Mouse (Mus musculus) forebrain, postnatal 0 days (tissue): ENCODE results near the gene Eps15. TPM values are rescaled to one million over a fixed set of nuclear protein-coding genes. Genes with fewer than 3 reads are reported as not detected.

Source experiments
- ATAC-seq: fragments of 200-750 bp; cut with Nextera tagmentation; 2 replicates; pipeline ENCODE4 v1.8.0; 2017; ENCODE audit warnings: mild to moderate bottlenecking, moderate library complexity
- DNase-seq: peaks from one replicate; pipeline ENCODE4 v3.0.0-alpha.2; 2015
- H3K27ac ChIP-seq: fragments of 300-500 bp; sonication (generic); 2 replicates; pipeline ENCODE4 v1.5.1; 2014; ENCODE audit warnings: low read depth, mild to moderate bottlenecking, antibody characterized with exemption, low read length, moderate library complexity, mixed read lengths
- H3K27me3 ChIP-seq: fragments of 300-500 bp; sonication (generic); 2 replicates; pipeline ENCODE4 v1.6.1; 2014; ENCODE audit warnings: mild to moderate bottlenecking, low read length, mixed read lengths; ENCODE audit not compliant: insufficient read depth
- H3K36me3 ChIP-seq: fragments of 300-500 bp; sonication (generic); 2 replicates; pipeline ENCODE4 v1.6.1; 2014; ENCODE audit warnings: mild to moderate bottlenecking, moderate library complexity; ENCODE audit not compliant: insufficient read depth
- H3K4me1 ChIP-seq: fragments of 300-500 bp; sonication (generic); 2 replicates; pipeline ENCODE4 v1.6.1; 2014; ENCODE audit warnings: antibody characterized with exemption; ENCODE audit not compliant: insufficient read depth
- H3K4me2 ChIP-seq: fragments of 300-500 bp; sonication (generic); 2 replicates; pipeline ENCODE4 v1.6.1; 2014; ENCODE audit warnings: low read depth, mild to moderate bottlenecking, moderate library complexity
- H3K4me3 ChIP-seq: fragments of 300-500 bp; sonication (generic); 2 replicates; pipeline ENCODE4 v1.5.1; 2014; ENCODE audit warnings: low read depth, low read length, mixed read lengths
- H3K9ac ChIP-seq: fragments of 300-500 bp; sonication (generic); 2 replicates; pipeline ENCODE4 v1.6.1; 2014; ENCODE audit warnings: mild to moderate bottlenecking
- H3K9me3 ChIP-seq: fragments of 300-500 bp; sonication (generic); 2 replicates; pipeline ENCODE4 v1.6.1; 2016; ENCODE audit warnings: low read length
- CTCF ChIP-seq: sonication (generic); IDR thresholded peaks from 2 replicates; pipeline ENCODE4 v1.5.1; 2016; ENCODE audit warnings: antibody characterized with exemption, control low read depth, low read depth
- WGBS: fragments of 180-500 bp; shearing (Covaris S2); extraction: QIAGEN DNeasy Blood & Tissue Kit; methylation state at CpG from one replicate; pipeline ENCODE4 v1.1.7; 2014; 5-methylcytosine and 5-hydroxymethylcytosine counted together
- polyA plus RNA-seq: library from polyadenylated mRNA; unstranded; fragments of >200 nt; fragmentation: Nextera tagmentation; extraction: Ambion mirVana; gene quantifications from 2 replicates; pipeline ENCODE4 v1.2.1, GENCODE M21; 2015
- total RNA-seq: library from RNA; depleted of rRNA; stranded (reverse); fragments of >200 nt; gene quantifications from 2 replicates; pipeline ENCODE4 v1.2.3, GENCODE M21; 2014

The Eps15 gene
- total and polyA plus RNA-seq, 2 experiments from 2014 or later: 42.6 to 108 TPM

GRCm38 (mm10) chr4:109343909-109344308, 63.8 kb downstream of the Eps15 start:
- Histone ChIP-seq H3K4me1 (no peaks in the 10 kb centered on the region), H3K4me3 (peak overlapping the region; percentile 54), H3K27me3 (no peaks in the 10 kb centered on the region), H3K36me3 (no peaks in the 10 kb centered on the region), H3K27ac (peak overlapping the region; percentile 64; the same call in 1 of the 2 replicates), H3K9ac (peak overlapping the region; percentile 51), H3K9me3 (no peaks in the 10 kb centered on the region), H3K4me2 (peak overlapping the region; percentile 50)
- peak; percentile 54 for DNase-seq
- peak; percentile 45 for ATAC-seq
- WGBS: 45% methylated on average over 5 of the region's 5 CpGs
- no peak for TF ChIP-seq CTCF

DNA sequence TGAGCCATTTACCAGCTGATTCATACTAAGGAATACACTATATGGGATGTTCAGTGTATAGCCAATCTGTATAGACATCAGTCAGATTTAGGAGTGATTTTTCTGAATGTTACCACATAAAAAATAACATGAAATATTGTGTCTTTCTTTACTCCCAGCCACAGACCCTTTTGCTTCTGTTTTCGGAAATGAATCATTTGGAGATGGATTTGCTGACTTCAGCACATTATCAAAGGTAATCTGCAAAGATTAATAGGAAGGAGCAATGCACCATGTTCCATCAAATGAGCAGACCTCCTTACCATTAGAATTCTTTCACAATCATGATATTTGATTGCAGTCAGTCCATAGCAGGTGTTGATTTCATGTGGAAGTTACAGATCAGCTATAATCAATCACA, 98.0 kb downstream of the Eps15 start:
- no peak overlapping the region for H3K9ac ChIP-seq
- TF ChIP-seq CTCF: no peak
- 100% methylated on average over 1 of the region's 1 CpGs for WGBS
- H3K4me1 ChIP-seq: no peaks in the 10 kb centered on the region
- H3K27ac ChIP-seq: no peak overlapping the region
- ATAC-seq (no peak), DNase-seq (no peak)
- H3K4me2 ChIP-seq: no peak overlapping the region
- no peak overlapping the region for H3K4me3 ChIP-seq
- H3K36me3 ChIP-seq: peaks cover 29% of the 10 kb centered on the region
- H3K27me3 ChIP-seq: no peaks in the 10 kb centered on the region
- H3K9me3 ChIP-seq: no peaks in the 10 kb centered on the region

- Histone ChIP-seq H3K36me3 (peaks cover 17% of the 10 kb centered on the region), H3K4me3 (no peak overlapping the region), H3K27me3 (no peaks in the 10 kb centered on the region), H3K9ac (no peak overlapping the region), H3K27ac (no peak overlapping the region), H3K9me3 (no peaks in the 10 kb centered on the region), H3K4me1 (no peaks in the 10 kb centered on the region), H3K4me2 (no peak overlapping the region)
- WGBS: 39% methylated on average over 2 of the region's 2 CpGs
- ATAC-seq (no peak), DNase-seq (no peak)
- TF ChIP-seq CTCF: no peak
Measured at GRCm38 (mm10) chr4:109382457-109382856, 102.4 kb downstream of the Eps15 start.

DNA sequence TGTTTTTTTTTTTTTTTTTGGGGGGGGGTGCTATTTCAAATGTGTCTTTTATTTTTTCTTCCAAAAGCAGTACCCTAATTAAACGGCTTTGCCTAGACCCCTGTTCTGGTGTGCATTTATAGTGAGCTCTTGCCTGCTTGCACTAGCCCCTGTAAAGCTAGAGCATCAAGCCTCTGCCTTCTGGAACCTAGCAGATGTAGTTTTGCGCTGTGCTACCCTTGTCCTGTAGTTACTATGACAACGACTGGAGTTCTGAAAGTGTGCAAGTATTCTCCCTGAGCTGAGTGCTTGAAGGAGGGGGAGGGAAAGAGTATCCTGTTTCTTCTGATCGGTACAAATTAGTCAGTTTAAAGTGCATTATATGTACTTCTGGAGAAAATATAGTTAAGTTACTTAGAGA, 105.5 kb downstream of the Eps15 start:
- no peak overlapping the region for H3K9ac ChIP-seq
- peak; percentile 78 for ATAC-seq

GRCm38 (mm10) chr4:109393229-109393779, 113.2 kb downstream of the Eps15 start:
- no peak for TF ChIP-seq CTCF
- H3K36me3 ChIP-seq: peaks cover 5% of the 10 kb centered on the region; the same call in 1 of the 2 replicates
- no peaks in the 10 kb centered on the region for H3K4me1 ChIP-seq
- ATAC-seq (no peak), DNase-seq (no peak)
- H3K9me3 ChIP-seq: no peaks in the 10 kb centered on the region
- H3K27ac ChIP-seq: no peak overlapping the region
- no peak overlapping the region for H3K4me3 ChIP-seq
- H3K27me3 ChIP-seq: no peaks in the 10 kb centered on the region
- no peak overlapping the region for H3K9ac ChIP-seq
- 86% methylated on average over 6 of the region's 6 CpGs for WGBS
- no peak overlapping the region for H3K4me2 ChIP-seq

More for the DNA sequence above, 105.5 kb downstream of the Eps15 start:
- Histone ChIP-seq H3K9me3 (no peaks in the 10 kb centered on the region), H3K27me3 (no peaks in the 10 kb centered on the region), H3K36me3 (peaks cover 12% of the 10 kb centered on the region; the same call in 1 of the 2 replicates), H3K4me3 (no peak overlapping the region), H3K4me1 (no peaks in the 10 kb centered on the region), H3K4me2 (no peak overlapping the region), H3K27ac (no peak overlapping the region)
- no peak for TF ChIP-seq CTCF
- peak; percentile 24 for DNase-seq
- WGBS: 28% methylated on average over 4 of the region's 4 CpGs

DNA sequence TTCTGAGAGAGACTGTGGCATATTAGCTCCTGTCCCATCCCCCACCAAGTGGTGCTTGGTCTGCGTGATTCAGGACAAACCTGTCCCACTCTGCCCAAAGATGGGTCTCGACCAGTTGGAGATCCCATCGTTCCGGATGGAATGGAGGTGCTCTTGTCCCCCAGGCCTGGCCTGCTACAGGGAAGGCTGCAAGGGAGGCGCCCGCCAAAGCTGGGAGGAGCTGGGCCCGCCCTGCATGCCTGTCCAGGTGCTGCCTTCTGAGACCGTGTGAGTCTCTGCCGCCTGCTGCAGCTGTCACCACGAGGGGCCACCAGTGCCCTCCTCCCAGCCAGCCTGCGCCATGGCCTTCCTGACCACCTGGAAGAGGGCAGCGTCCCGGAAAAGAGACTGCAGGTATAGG, 113.8 kb downstream of the Eps15 start:
- DNase-seq: no peak
- ATAC-seq: no peak; the same call in 1 of the 2 replicates
- WGBS: 19% methylated on average over 13 of the region's 13 CpGs

GRCm38 (mm10) chr4:109394314-109395074, 114.4 kb downstream of the Eps15 start:
- TF ChIP-seq CTCF: no peak
- no peak for ATAC-seq
- WGBS: 24% methylated on average over 13 of the region's 13 CpGs
- no peaks in the 10 kb centered on the region for H3K9me3 ChIP-seq
- H3K36me3 ChIP-seq: no peaks in the 10 kb centered on the region
- peak overlapping the region; percentile 22 for H3K9ac ChIP-seq
- H3K4me2 ChIP-seq: peak overlapping the region; percentile 44
- no peaks in the 10 kb centered on the region for H3K4me1 ChIP-seq
- no peak overlapping the region for H3K27ac ChIP-seq
- DNase-seq: no peak
- H3K27me3 ChIP-seq: no peaks in the 10 kb centered on the region
- peak overlapping the region; percentile 14; the same call in 1 of the 2 replicates for H3K4me3 ChIP-seq

More for the DNA sequence above, 113.8 kb downstream of the Eps15 start:
- no peaks in the 10 kb centered on the region for H3K27me3 ChIP-seq
- no peaks in the 10 kb centered on the region for H3K4me1 ChIP-seq
- H3K36me3 ChIP-seq: peaks cover 2% of the 10 kb centered on the region; the same call in 1 of the 2 replicates
- no peak overlapping the region for H3K27ac ChIP-seq
- peak overlapping the region; percentile 44 for H3K4me2 ChIP-seq
- no peak for TF ChIP-seq CTCF
- peak overlapping the region; percentile 14; the same call in 1 of the 2 replicates for H3K4me3 ChIP-seq
- no peaks in the 10 kb centered on the region for H3K9me3 ChIP-seq
- H3K9ac ChIP-seq: peak overlapping the region; percentile 22
